ENCODE assay signal across 12 mouse cellular contexts in genomic region chr10:30838188-30838587, GRCm38 (mm10). TPM values are rescaled to one million over a fixed set of nuclear protein-coding genes. Genes with fewer than 3 reads are reported as not detected.
A peak's percentile ranks its signal among the peaks of the same experiment; 100 is the strongest.
DNase-seq lines count a peak whose midpoint lies in the region; ATAC-seq lines count a peak whose summit lies in the region.
"Had no signal": no experiment of that assay in that cellular context is flagged by ENCODE, and none has a peak within 500 bp of the region (broad histone marks: within the 10 kb centered on the region; RNA-seq: fewer than 3 reads in every experiment).

No protein-coding gene starts in this region.

- H3K4me1 ChIP-seq in heart, embryonic 15.5 days (replicated peaks) = peaks cover 13% of the 10 kb centered on the region
- H3K4me1 ChIP-seq in midbrain, embryonic 14.5 days (ENCODE audit: control insufficient read depth, insufficient read depth, low read length) = no peaks in the 10 kb centered on the region
- peaks cover 2% of the 10 kb centered on the region; the same call in 1 of the 2 replicates for H3K4me1 ChIP-seq in midbrain, embryonic 16.5 days (ENCODE audit: control insufficient read depth, insufficient read depth, low read length)

- no peak for ATAC-seq in heart, embryonic 15.5 days (replicated peaks; ENCODE audit: insufficient number of reproducible peaks, insufficient read depth, low FRiP score, low read depth)
- no peak for ATAC-seq in midbrain, embryonic 14.5 days (ENCODE audit: low FRiP score, low TSS enrichment)
- ATAC-seq in midbrain, embryonic 16.5 days = no peak

- peaks cover 37% of the 10 kb centered on the region for H3K36me3 ChIP-seq in heart, embryonic 15.5 days
- H3K36me3 ChIP-seq in midbrain, embryonic 14.5 days (ENCODE audit: control insufficient read depth, insufficient read depth, low read length) = no peaks in the 10 kb centered on the region
- H3K36me3 ChIP-seq in midbrain, embryonic 16.5 days (ENCODE audit: control insufficient read depth, insufficient read depth, low read length) = no peaks in the 10 kb centered on the region
- H3K36me3 ChIP-seq: liver, embryonic 13.5 days had no signal

- H3K4me3 ChIP-seq in heart, embryonic 15.5 days = peak overlapping the region; percentile 35
- no peak overlapping the region for H3K4me3 ChIP-seq in midbrain, embryonic 14.5 days (replicated peaks; ENCODE audit: low read depth, low read length)
- H3K4me3 ChIP-seq in midbrain, embryonic 16.5 days (ENCODE audit: low read depth, low read length) = no peak overlapping the region
- H3K4me3 ChIP-seq: liver, embryonic 13.5 days; myocyte had no signal

- H3K27ac ChIP-seq in heart, embryonic 15.5 days = peak overlapping the region; percentile 75
- no peak overlapping the region for H3K27ac ChIP-seq in midbrain, embryonic 14.5 days (replicated peaks; ENCODE audit: low read depth, low read length)
- no peak overlapping the region for H3K27ac ChIP-seq in midbrain, embryonic 16.5 days (ENCODE audit: low read length)
- H3K27ac ChIP-seq: liver, embryonic 13.5 days had no signal

- H3K4me2 ChIP-seq in heart, embryonic 15.5 days = peak overlapping the region; percentile 58
- H3K4me2 ChIP-seq in midbrain, embryonic 14.5 days (ENCODE audit: low read length) = no peak overlapping the region
- H3K4me2 ChIP-seq in midbrain, embryonic 16.5 days (ENCODE audit: low read length) = no peak overlapping the region
- H3K4me2 ChIP-seq: liver, embryonic 13.5 days had no signal

- H3K9me3 ChIP-seq in heart, embryonic 15.5 days (replicated peaks) = no peaks in the 10 kb centered on the region
- H3K9me3 ChIP-seq in midbrain, embryonic 14.5 days (ENCODE audit: control insufficient read depth, low read length) = no peaks in the 10 kb centered on the region
- H3K9me3 ChIP-seq in midbrain, embryonic 16.5 days (replicated peaks; ENCODE audit: control insufficient read depth, low read length, poor library complexity, severe bottlenecking) = no peaks in the 10 kb centered on the region
- H3K9me3 ChIP-seq: liver, embryonic 13.5 days had no signal

- 5% methylated on average over 1 of the region's 1 CpGs for WGBS in heart, embryonic 15.5 days
- WGBS in midbrain, embryonic 14.5 days = 13% methylated on average over 1 of the region's 1 CpGs
- WGBS in midbrain, embryonic 16.5 days = 12% methylated on average over 1 of the region's 1 CpGs

- no peak for DNase-seq in heart, adult 11 months
- peak; percentile 49 for DNase-seq in midbrain, embryonic 14.5 days
- DNase-seq in ZHBTc4 (ENCODE audit: low read depth, low spot score) = peak; percentile 69
- peak; percentile 25 to 28 for DNase-seq in kidney, postnatal 4 days
- DNase-seq in right cerebral cortex, adult 18-20 months = no peak
- DNase-seq in right cerebral cortex, postnatal 14 days = no peak
- DNase-seq: cerebellum, postnatal 36 days; liver, embryonic 13.5 days; spleen, adult 18-20 months had no signal

- H3K9ac ChIP-seq in heart, embryonic 15.5 days = peak overlapping the region; percentile 44; the same call in 1 of the 2 replicates
- H3K9ac ChIP-seq in midbrain, embryonic 14.5 days (replicated peaks; ENCODE audit: low read length) = no peak overlapping the region
- no peak overlapping the region for H3K9ac ChIP-seq in midbrain, embryonic 16.5 days (ENCODE audit: low read depth, low read length)
- H3K9ac ChIP-seq: liver, embryonic 13.5 days had no signal

- H3K27me3 ChIP-seq in heart, embryonic 15.5 days = no peaks in the 10 kb centered on the region
- peaks cover 17% of the 10 kb centered on the region for H3K27me3 ChIP-seq in midbrain, embryonic 14.5 days (ENCODE audit: control insufficient read depth, insufficient read depth, low read length)
- H3K27me3 ChIP-seq in midbrain, embryonic 16.5 days (ENCODE audit: control insufficient read depth, insufficient read depth, low read depth, low read length) = peaks cover 1% of the 10 kb centered on the region

RNA-seq across cellular contexts. Expression of gene Hey2, which starts 4.4 kb away (rescaled TPM):
- polyA plus RNA-seq in heart, embryonic 15.5 days (2015; fragmentation: Nextera tagmentation; extraction: Ambion mirVana) = 39.9 and 50.1 TPM in 2 replicates
- polyA plus RNA-seq in midbrain, embryonic 14.5 days (2014; fragmentation: Nextera tagmentation; extraction: Ambion mirVana) = 2.5 and 3.0 TPM in 2 replicates
- 3.4 and 4.0 TPM in 2 replicates for polyA plus RNA-seq in midbrain, embryonic 16.5 days (2015; fragmentation: Nextera tagmentation; extraction: Ambion mirVana)

RNA-seq across cellular contexts. Expression of gene Ncoa7, which starts 35.1 kb away (rescaled TPM):
- 7.6 and 7.7 TPM in 2 replicates for polyA plus RNA-seq in heart, embryonic 15.5 days (2015; fragmentation: Nextera tagmentation; extraction: Ambion mirVana)
- 18.5 and 19.2 TPM in 2 replicates for polyA plus RNA-seq in midbrain, embryonic 14.5 days (2014; fragmentation: Nextera tagmentation; extraction: Ambion mirVana)
- polyA plus RNA-seq in midbrain, embryonic 16.5 days (2015; fragmentation: Nextera tagmentation; extraction: Ambion mirVana) = 24.6 and 25.4 TPM in 2 replicates

Comparison
In these comparisons a context has a peak if more than half of its experiments do, and no peak if none do; other contexts are left out.
1. DNase-seq: peak in midbrain, embryonic 14.5 days (single experiment), ZHBTc4 (single experiment) and kidney, postnatal 4 days (2 of 2); none in heart, adult 11 months (single experiment), right cerebral cortex, adult 18-20 months (single experiment) and right cerebral cortex, postnatal 14 days (single experiment).